Mouse (Mus musculus): ENCODE results near the gene Sez6l2.

Sez6l2 gene

GRCm38 (mm10) chr7:126961095-126961494 lies 10.7 kb downstream of the Sez6l2 start:
- DNase-seq (ENCODE audit: low spot score) = no peak

GRCm38 (mm10) chr7:126961965-126962364 lies 11.6 kb downstream of the Sez6l2 start:
- DNase-seq (ENCODE audit: low spot score) = no peak

- DNase-seq (ENCODE audit: low spot score) = no peak
These were observed 13.4 kb downstream of the Sez6l2 start for GRCm38 (mm10) chr7:126963548-126964286.

GRCm38 (mm10) chr7:126965568-126965967 lies 15.2 kb downstream of the Sez6l2 start:
- DNase-seq (ENCODE audit: low spot score) = no peak

- no peak for DNase-seq (ENCODE audit: low spot score)
These were observed 17.0 kb downstream of the Sez6l2 start for GRCm38 (mm10) chr7:126967361-126967760.

GRCm38 (mm10) chr7:126975493-126975892 lies 25.1 kb downstream of the Sez6l2 start:
- DNase-seq (ENCODE audit: low spot score) = peak; percentile 43

- DNase-seq (ENCODE audit: low spot score) = no peak
These were observed 25.4 kb downstream of the Sez6l2 start, which contains the start of gene Cdipt for GRCm38 (mm10) chr7:126975893-126975949. TSS of gene Cdipt (plus strand) at chr7:126975914.

GRCm38 (mm10) chr7:126975950-126976866 lies 25.8 kb downstream of the Sez6l2 start, which contains the start of gene Cdiptos:
TSS of gene Cdiptos (minus strand) at chr7:126976098.
- DNase-seq (ENCODE audit: low spot score) = peak; percentile 93

- no peak for DNase-seq (ENCODE audit: low spot score)
These were observed 26.6 kb downstream of the Sez6l2 start for GRCm38 (mm10) chr7:126976878-126977459.

- DNase-seq (ENCODE audit: low spot score) = no peak
These were observed 28.5 kb downstream of the Sez6l2 start for GRCm38 (mm10) chr7:126978841-126979240.

- DNase-seq (ENCODE audit: low spot score) = no peak
These were observed 31.2 kb downstream of the Sez6l2 start for GRCm38 (mm10) chr7:126981601-126982000.

GRCm38 (mm10) chr7:126982054-126982453 lies 31.7 kb downstream of the Sez6l2 start:
- DNase-seq (ENCODE audit: low spot score) = no peak

GRCm38 (mm10) chr7:126983113-126983512 lies 32.8 kb downstream of the Sez6l2 start:
- no peak for DNase-seq (ENCODE audit: low spot score)

- DNase-seq (ENCODE audit: low spot score) = no peak
These were observed 34.5 kb downstream of the Sez6l2 start for GRCm38 (mm10) chr7:126984667-126985444.

GRCm38 (mm10) chr7:126986319-126986718 lies 36.0 kb downstream of the Sez6l2 start:
- DNase-seq (ENCODE audit: low spot score) = no peak

- DNase-seq (ENCODE audit: low spot score) = no peak
These were observed 38.5 kb downstream of the Sez6l2 start for GRCm38 (mm10) chr7:126988816-126989215.

GRCm38 (mm10) chr7:126996449-126996848 lies 46.1 kb downstream of the Sez6l2 start:
- no peak for DNase-seq (ENCODE audit: low spot score)

GRCm38 (mm10) chr7:126999568-126999967 lies 49.2 kb downstream of the Sez6l2 start:
- no peak for DNase-seq (ENCODE audit: low spot score)

GRCm38 (mm10) chr7:127003620-127004019 lies 53.3 kb downstream of the Sez6l2 start:
- no peak for DNase-seq (ENCODE audit: low spot score)

- DNase-seq (ENCODE audit: low spot score) = no peak
These were observed 53.9 kb downstream of the Sez6l2 start for GRCm38 (mm10) chr7:127004122-127004875.

- DNase-seq (ENCODE audit: low spot score) = no peak
These were observed 57.1 kb downstream of the Sez6l2 start for GRCm38 (mm10) chr7:127007313-127008024.

Measured in testis, postnatal 14 days (tissue).